Mouse (Mus musculus) E14TG2a.4 (cell line): ENCODE results near the gene Rd3.

Source experiments
- CTCF ChIP-seq: conservative IDR thresholded peaks from 2 replicates; pipeline ENCODE4 v1.5.1; 2014; ENCODE audit warnings: low read length
- POU5F1 ChIP-seq: IDR thresholded peaks from 2 replicates; pipeline ENCODE4 v1.6.1; 2014; ENCODE audit warnings: low read length, borderline replicate concordance

GRCm38 (mm10) chr1:191986674-191987480 lies 9.7 kb downstream of the Rd3 start:
- TF ChIP-seq CTCF = no peak
- TF ChIP-seq POU5F1 = no peak
